Mouse (Mus musculus): ENCODE results near the gene Mettl3.
"Not testable (repeated sequence)": the region's sequence is repeated elsewhere in the genome, so short reads cannot be mapped to it uniquely, and the experiment has no call there.

Gene Mettl3

DNA sequence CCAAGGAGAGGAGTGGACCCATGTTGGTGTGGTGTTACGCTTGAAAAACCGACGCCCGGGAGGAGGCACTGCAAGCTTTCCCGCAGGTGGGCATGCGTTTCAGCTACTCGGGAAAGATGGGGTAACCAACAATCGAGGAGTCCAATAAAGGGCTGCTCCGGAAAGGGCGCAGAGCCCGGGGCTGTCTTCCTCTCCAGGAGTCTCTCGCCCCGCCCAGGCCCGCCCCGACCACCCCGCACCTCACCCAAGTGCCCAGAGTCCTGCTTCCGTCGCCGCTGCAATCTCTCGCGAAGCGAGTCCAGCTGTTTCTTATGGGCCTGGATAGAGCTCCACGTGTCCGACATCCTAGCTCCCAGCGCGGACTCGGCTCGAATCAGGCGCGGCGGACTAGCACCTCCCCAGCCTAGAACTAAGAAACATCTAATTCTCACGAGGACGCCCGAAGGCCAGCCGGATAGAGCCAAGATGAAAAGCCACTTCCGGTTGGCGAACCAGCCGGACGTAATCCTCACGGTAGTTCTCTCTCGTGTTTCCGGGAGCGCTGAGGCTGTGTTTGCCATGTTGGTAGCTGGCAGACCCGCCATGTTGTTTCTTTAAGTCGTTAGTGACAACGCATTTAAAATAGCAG, at the start of gene Mettl3:
TSS of gene Mettl3 (minus strand) at position 485 of the 628 bp plus-strand sequence.
- DNase-seq = peak; percentile 93

DNA sequence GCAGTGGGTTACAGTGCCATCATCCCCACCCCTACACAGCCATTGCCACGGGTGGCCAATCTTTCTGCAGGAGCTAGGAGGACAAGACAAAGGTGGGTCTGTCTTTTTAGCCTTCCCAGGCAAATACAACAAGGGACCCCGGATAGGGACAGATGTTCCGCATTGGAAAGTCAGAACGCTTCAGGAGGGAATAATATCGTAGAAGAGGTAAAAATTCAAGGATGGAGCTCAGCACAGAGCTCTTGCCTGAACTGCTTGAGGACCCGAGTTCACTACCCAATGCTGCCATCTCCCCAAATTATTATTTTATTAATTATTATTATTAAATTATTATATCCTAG, 34.6 kb upstream of the Mettl3 start:
- DNase-seq = no peak

DNA sequence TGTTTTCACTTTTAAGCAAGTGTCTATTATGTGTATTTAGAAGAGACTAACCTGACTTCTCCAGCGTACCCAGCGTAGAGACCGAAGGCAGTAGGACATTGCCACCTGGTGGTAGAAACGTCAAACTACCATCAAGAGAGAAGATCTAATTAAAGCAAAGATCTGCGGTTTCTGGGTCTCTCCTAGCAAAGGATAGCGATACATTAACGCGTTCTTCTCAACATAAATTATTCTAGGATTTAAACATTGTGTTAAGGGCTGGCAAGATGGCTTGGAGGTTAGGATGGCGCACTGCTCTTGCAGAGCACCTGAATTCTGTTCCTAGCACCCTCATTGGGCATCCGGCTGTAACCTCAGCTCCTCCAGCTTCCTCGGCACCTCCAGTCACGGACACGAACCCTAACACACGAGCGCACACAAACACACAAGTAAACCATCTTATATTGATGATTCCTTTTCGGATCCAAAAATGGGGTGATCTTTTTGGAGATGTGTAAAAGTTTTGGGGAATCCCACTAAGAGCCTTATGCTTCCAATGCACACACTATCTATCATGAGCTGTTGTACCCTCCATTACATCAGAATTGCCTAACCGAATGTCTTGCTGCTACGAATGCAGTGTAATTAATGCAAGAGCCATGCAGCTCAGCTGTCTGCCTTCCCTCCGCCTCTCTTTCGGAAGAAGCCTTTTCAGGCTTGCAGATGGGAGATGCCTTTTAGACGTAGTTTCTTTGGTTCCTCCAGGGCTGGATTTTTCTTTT, 34.0 kb upstream of the Mettl3 start:
- peak; percentile 67 for DNase-seq

DNA sequence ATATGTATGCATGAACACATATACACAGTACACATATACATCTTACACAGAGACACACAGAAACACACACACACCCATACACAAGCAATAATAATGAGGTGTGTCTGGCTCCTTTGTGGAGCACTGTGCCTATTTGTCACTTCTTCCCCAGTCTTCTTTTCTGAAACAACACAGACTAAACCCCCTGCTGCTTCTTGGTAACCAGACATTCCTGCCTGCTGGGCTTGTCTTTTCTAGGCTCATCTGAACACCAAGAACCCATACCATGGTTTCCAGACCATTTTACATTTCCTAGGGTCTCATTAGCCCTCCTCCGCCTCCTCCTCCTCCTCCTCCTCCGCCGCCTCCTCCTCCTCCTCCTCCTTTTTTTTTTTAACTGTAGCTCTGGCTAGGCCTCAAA, 27.2 kb upstream of the Mettl3 start:
- no peak for DNase-seq

- DNase-seq = no peak
Observed at GRCm38 (mm10) chr14:52331069-52331750, 26.3 kb upstream of the Mettl3 start.

DNA sequence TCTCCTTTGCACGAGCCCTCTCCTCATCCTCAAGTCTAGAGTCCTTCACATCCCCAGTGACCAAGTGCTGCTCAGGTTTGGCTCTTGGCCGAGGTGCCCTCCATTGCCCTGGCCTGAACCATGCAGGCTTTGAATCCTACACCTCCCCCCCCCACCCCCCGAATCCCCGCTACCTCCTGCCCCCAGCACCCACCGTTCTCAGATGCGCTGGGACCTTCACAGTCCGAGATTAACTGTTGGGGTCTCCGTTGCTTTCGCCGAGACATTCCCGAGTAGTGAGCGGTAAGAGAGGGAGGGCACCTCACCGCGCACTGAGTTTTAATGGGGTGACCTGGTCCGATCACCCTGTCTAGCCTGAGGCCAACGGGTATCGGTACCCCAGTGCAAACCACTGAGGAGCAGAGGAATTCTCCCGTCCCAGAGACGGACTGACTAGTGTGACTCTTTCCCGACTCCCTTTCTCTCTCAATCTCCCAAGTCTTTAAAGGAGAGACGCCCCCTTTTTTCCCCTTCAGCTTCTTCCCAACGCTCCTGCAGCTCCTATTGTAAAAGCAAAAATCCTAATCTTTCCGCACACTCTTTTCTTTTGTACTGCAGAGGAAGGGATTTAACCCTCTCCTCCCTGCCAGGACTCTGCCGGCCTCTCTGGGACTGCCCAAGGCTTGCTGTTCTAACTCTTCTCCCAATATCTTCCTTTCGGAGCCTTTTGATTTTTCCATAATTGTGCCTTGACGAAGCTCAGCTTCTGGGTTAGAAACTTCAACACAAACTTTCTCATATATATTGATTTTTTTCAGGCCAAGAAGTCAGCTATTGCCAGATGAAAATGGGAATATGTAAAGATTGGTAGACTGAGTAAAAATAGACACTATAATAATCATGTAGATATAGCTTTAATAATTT, 23.2 kb upstream of the Mettl3 start, which contains the start of gene Sall2:
TSS of gene Sall2 (minus strand) at position 853 of the 903 bp plus-strand sequence.
- DNase-seq = no peak

DNA sequence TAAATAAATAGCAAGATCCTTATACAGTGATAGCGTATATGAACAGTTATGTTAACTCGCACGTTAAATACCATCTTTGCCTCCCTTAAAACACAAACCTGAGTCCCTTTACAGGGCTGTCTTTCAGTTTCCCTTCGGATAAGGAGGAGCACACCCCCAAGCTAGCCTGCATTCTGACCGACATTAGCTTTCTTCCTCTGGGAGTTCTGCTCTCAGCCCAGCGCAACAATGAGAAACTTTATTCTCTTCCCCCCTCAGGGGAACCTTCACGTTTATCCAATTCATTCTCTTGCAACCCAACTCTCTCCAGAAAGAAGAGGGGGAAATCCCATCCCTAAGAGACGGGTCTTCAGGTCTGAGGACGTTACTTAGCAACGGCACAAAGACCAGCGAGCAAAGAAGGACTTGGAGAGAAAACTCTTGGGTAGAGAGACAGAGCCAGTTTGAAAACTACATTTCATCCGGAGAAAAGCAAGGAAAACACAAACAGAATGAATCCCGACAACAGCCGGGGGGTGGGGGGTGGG, 22.5 kb upstream of the Mettl3 start:
- DNase-seq = no peak

- DNase-seq = no peak
Observed at GRCm38 (mm10) chr14:52325890-52326289, 21.0 kb upstream of the Mettl3 start.

DNA sequence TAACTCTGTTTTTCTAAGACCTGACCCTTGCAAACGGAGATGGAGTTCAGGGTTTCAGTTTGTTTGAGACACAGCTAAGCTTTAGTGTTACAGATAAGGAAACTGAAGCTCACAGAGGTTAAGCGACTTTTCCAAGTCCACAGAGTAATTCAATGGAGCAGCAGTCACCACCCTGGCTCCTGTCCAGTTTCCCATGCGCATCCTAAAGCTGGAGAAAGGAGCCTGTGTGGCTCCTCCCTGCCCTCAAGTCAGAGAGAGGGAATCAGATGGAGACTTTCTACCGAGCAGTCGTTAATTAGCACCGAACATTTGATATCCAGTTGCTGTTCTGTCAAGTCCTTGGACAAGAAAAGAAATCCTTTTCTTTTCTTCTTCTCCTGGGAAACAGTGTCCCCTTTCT, 14.4 kb upstream of the Mettl3 start:
- DNase-seq = no peak

- DNase-seq = no peak
Observed at GRCm38 (mm10) chr14:52316441-52317225, 11.7 kb upstream of the Mettl3 start.

DNA sequence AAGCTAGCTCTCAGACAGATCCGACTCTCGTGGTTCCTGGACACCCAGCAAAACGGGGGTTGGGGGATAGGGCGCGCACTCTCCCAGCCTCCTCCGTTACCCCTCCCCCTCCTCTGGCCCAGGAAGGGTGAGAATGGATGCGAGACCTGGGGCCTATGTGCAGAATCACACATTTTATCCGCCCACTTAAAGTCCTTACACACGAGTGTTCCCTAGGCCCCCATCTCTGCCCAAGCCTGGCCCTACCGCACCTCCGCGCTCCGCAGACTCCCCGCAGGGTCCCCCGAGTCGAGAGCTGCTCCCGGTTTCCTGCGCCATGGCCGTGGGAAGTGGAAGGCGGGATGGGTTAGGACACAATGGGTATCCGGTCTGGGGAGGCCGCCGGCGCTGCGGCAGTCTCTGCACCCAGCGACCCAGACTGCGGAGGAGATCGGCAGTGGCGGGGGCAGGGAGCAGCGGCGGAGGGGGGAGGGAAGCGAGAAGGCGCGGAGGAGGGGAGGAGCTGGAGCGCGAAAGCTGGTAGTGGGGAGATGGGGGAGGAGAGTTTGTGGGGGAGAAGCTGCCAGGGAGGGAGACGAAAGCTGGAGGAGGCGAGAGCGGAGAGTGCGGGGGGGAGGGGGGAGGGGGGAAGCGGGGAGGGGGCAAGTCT, 11.0 kb upstream of the Mettl3 start:
- peak; percentile 68 for DNase-seq

- DNase-seq = no peak
Observed at GRCm38 (mm10) chr14:52315283-52315780, 10.4 kb upstream of the Mettl3 start.

GRCm38 (mm10) chr14:52314808-52315150, 9.9 kb upstream of the Mettl3 start:
- no peak for DNase-seq

DNA sequence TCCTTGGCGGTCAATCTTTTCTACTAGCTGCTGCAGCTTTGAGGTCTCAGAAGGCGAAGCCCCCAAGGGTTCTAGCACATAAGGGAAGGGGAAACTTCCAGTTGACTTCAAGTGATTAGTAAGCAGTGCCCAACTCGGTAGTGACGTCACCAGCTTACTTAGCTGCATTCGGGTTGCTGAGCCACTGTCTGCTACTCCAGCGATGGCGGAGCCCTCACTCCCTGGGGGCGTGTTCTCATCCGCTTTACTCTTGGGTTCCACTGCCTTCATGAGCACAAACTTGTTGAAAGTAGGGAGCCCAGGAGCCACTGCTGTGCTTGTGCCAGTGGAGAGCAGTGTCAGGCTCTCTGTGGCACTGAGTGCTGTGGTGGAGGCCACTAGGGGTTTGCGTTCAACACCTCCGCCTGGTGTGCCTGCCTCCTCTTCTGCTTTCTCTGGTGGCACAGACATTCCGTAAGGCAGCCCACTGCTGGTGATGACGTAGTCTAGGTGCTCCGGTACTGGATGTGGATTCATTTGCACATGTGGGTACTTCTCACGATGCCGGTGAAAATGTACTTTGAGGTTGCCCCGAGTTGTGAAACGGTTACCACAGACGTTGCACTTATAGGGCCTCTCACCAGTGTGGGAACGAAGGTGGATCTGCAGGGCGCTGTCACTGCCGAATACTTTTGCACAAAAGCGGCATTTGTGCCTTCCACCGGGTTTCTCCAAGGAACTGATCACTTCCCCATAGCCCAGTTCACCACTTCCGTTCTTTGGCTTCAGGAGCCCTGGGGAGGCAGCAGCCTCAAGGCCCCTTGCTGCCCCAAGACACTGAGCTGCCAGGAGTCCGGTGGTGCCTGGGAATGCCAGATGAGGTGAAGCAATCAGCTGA, 9.2 kb upstream of the Mettl3 start:
- DNase-seq = no peak

GRCm38 (mm10) chr14:52310906-52311305, 6.0 kb upstream of the Mettl3 start:
- DNase-seq = no peak

DNA sequence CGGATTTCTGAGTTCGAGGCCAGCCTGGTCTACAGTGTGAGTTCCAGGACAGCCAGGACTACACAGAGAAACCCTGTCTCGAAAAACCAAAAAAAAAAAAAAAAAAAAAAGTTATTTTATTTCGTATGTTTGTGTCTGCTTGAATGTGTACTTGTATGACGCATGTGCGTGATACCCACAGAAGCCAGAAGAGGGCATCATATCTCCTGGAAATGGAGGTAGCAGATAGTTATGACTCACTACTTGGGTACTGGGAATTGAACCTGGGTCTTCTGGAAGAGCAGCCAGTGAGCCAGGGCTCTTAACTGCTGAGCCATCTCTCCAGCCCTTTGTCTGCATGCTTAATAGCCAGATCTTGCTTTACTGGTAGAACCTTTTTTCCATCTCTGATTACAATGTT, 5.4 kb upstream of the Mettl3 start:
- not testable (repeated sequence) for DNase-seq

DNA sequence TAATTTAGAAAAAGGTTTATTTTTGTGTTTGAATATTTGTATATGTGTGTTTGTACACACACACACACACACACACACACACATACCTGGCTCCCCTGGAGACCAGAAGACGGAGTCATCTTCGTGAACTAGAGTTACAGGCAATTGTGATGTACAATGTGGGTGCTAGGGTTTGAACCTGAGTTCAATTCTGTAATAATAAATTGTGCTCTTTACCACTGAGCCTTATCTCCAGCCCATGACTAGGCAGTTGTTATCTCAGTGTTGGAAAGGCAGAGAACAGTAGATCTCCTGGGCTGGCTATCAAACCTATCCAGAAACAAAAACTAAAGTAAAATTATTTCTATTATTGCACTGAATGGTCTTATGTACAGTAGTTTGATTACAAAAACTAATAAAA, 1.2 kb upstream of the Mettl3 start:
- DNase-seq = no peak

GRCm38 (mm10) chr14:52303517-52303916, 1.4 kb downstream of the Mettl3 start:
- not testable (repeated sequence) for DNase-seq

GRCm38 (mm10) chr14:52295558-52296264, 9.2 kb downstream of the Mettl3 start:
- DNase-seq = no peak

- no peak for DNase-seq
Observed at GRCm38 (mm10) chr14:52284191-52284590, 20.7 kb downstream of the Mettl3 start.
